Mouse (Mus musculus): ENCODE measurements around the gene Clpp. TPM values are rescaled to one million over a fixed set of nuclear protein-coding genes. Genes with fewer than 3 reads are reported as not detected.
A peak's percentile ranks its signal among the peaks of the same experiment; 100 is the strongest.

Clpp gene
- total RNA-seq, 2 experiments from 2014 or later, result 111 to 124 TPM

GRCm38 (mm10) chr17:56985656-56986055 is 4.4 kb upstream of the Clpp start:
- peak in 1 of 2 experiments; percentile 10 for DNase-seq (ENCODE audit: low spot score in 2 of 2)

GRCm38 (mm10) chr17:56986105-56986805 is 3.9 kb upstream of the Clpp start:
- DNase-seq (ENCODE audit: low spot score in 2 of 2), result peak in 1 of 2 experiments; percentile 15

- peak in 1 of 2 experiments; percentile 15 for DNase-seq (ENCODE audit: low spot score in 2 of 2)
Measured at GRCm38 (mm10) chr17:56988441-56988840, 1.7 kb upstream of the Clpp start.

- peak in 1 of 2 experiments; percentile 18 for DNase-seq (ENCODE audit: low spot score in 2 of 2)
Measured at GRCm38 (mm10) chr17:56988921-56989430, 1.1 kb upstream of the Clpp start.

GRCm38 (mm10) chr17:56989467-56990114 is 514 bp upstream of the Clpp start:
- peak in 1 of 2 experiments; percentile 24 for DNase-seq (ENCODE audit: low spot score in 2 of 2)

- peak in 1 of 2 experiments; percentile 20 for DNase-seq (ENCODE audit: low spot score in 2 of 2)
Measured at GRCm38 (mm10) chr17:56990966-56991365, 861 bp downstream of the Clpp start.

- DNase-seq (ENCODE audit: low spot score in 2 of 2), result no peak
Measured at GRCm38 (mm10) chr17:56995046-56995445, 4.9 kb downstream of the Clpp start.

GRCm38 (mm10) chr17:56996506-56996905 is 6.4 kb downstream of the Clpp start:
- DNase-seq (ENCODE audit: low spot score in 2 of 2), result no peak

GRCm38 (mm10) chr17:56997029-56997667 is 7.0 kb downstream of the Clpp start, which contains the start of gene Alkbh7:
TSS of gene Alkbh7 (plus strand) at chr17:56997339.
- DNase-seq (ENCODE audit: low spot score in 2 of 2), result peak; percentile 84 to 87

GRCm38 (mm10) chr17:56999414-56999813 is 9.3 kb downstream of the Clpp start:
- DNase-seq (ENCODE audit: low spot score in 2 of 2), result no peak

GRCm38 (mm10) chr17:56999968-57000609 is 10.0 kb downstream of the Clpp start, which contains the start of gene Pspn:
TSS of gene Pspn (minus strand) at chr17:57000018.
- no peak for DNase-seq (ENCODE audit: low spot score in 2 of 2)

GRCm38 (mm10) chr17:57001228-57001627 is 11.1 kb downstream of the Clpp start:
- no peak for DNase-seq (ENCODE audit: low spot score in 2 of 2)

GRCm38 (mm10) chr17:57003994-57004393 is 13.9 kb downstream of the Clpp start:
- no peak for DNase-seq (ENCODE audit: low spot score in 2 of 2)

GRCm38 (mm10) chr17:57007137-57007905 is 17.2 kb downstream of the Clpp start:
- no peak for DNase-seq (ENCODE audit: low spot score in 2 of 2)

GRCm38 (mm10) chr17:57010911-57011235 is 20.8 kb downstream of the Clpp start:
- DNase-seq (ENCODE audit: low spot score in 2 of 2), result no peak

GRCm38 (mm10) chr17:57011236-57012141 is 21.4 kb downstream of the Clpp start, which contains the start of the genes Gtf2f1 and Gm17949:
TSS of gene Gtf2f1 (minus strand) at chr17:57011288.
TSS of gene Gm17949 (plus strand) at chr17:57011469.
- peak; percentile 82 to 86 for DNase-seq (ENCODE audit: low spot score in 2 of 2)

- DNase-seq (ENCODE audit: low spot score in 2 of 2), result no peak
Measured at GRCm38 (mm10) chr17:57012245-57012795, 22.2 kb downstream of the Clpp start.

- DNase-seq (ENCODE audit: low spot score in 2 of 2), result no peak
Measured at GRCm38 (mm10) chr17:57019693-57020092, 29.6 kb downstream of the Clpp start.

- DNase-seq (ENCODE audit: low spot score in 2 of 2), result no peak
Measured at GRCm38 (mm10) chr17:57020960-57021359, 30.9 kb downstream of the Clpp start.

Measured in adrenal gland, adult 18-20 months (tissue).